Mouse (Mus musculus) inflammation-experienced regulatory T-cells, adult 16 weeks (primary cell): ENCODE data around the gene Tmc2. TPM values are rescaled to one million over a fixed set of nuclear protein-coding genes. Genes with fewer than 3 reads are reported as not detected.

Experiments
- polyA plus RNA-seq: library from polyadenylated mRNA; unstranded; fragments of 100-300 nt; shearing (Covaris generic); gene quantifications from one replicate; pipeline ENCODE4 v1.2.1, GENCODE M21; 2017

The Tmc2 gene
- not detected for polyA plus RNA-seq

GRCm38 (mm10) chr2:130194894-130195293 is at the start of gene Tmc2:
Tmc2 (plus strand) TSS chr2:130195194.

DNA sequence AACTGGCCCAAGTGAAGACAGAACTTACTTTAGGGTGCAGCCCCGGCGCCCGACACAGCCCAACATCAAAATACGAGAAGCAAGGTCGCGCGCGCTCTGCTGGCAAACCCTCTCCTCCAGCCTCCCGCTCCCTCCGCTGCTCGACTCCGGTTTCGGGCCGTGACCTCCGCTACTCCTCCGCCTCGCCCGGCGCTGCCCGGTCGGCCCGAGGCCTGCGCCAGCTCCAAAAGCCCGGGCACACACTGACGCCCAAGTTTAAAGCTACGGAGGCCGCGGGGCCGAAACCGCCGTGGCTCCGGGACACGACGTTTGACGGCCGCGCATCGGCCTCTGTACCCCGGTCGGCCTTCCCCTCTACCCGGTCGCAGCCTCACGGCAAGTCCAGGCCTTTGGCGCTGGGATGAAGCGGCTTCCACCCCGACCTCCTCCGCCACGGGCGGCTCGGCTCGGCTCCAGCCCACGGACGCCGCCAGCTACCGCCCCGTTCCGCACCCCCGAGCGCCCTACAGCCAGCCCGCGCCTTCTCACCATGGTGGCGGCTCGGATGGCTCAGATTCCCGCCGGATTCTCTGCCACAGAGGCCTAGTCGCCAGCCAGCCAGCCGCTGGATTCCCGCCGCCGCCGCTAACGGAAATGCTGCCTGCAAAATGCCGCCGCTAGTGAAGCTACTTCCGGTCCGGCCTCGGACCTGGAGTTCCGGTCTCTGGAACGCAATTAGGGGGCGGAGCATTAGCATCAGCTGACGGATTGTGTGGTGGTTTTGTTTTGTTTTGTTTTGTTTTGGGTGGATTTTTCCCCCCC is 16.1 kb upstream of the Tmc2 start, which contains the start of gene Snrpb:
Gene Snrpb (minus strand): TSS at position 698 of the 801 bp plus-strand sequence.

DNA sequence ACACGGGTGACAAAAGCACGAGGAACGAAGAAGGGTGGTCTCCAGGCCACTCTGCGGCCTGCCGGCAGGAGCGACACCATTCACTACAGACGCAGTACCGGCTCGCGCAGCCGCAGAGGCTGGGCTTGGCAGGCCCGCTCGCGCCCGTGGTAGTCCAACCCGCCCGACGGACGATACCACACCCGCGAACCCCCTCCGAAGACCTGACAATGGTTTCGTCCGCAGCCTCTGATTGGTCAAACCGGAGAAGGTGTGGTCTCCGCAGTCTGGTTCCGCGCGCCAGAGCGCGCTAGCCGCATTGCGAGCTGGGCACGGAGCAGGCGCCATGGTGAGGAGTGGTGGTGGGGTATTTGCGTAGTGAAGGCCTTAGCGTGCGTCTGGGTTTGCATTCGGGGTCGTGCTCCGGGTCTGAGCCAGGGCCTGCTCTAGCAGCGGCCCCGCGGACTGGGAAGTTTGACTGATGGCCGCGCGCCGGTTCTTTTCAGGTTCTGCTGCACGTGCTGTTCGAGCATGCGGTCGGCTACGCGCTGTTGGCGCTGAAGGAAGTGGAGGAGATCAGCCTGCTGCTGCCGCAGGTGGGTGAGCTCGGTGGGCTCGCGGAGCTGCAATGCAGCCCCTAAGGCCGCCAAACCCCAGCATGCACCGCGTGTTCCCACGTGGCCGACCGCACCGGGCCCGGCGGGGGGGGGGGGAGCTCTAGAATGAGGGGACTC is 79.3 kb downstream of the Tmc2 start, which contains the start of gene Nop56:
Gene Nop56 (plus strand): TSS at position 282 of the 713 bp plus-strand sequence.

DNA sequence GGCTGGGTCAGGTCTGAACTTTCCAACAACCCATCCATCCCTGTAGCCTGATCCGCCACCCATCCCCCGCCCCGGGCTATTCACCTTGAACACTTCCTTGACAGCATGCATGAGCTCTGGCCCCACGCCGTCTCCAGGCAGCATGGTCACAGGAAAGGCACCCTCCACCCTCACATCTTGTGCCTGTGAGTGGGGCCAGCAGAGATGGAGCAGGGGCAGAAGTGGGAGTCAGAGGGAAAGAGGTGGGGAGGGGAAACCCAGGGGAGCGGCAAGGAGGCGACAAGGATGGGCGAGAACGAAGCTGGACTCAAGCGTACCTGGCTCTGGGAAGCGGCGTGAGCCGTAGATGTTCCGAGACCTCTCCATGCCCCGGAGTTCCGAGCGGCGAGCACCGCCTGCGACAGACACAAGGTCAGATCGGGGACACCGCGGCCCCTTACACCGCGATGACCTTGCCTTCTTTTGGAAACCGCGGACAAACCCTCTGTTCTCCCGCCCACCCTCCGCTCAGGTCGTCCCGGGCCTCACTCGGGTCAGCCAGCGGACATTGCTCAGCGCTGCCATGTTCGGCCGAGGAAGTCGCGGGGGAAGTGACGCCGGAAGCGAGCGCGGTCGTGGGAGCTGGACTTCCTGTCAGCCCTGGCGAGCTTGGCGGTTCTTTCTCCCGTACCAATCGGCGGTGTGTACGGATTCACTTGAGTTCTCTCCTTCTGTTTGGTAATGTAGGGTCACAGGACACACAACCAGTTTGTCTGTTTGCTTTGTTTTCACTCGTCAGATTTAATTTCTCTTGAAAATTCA is 89.1 kb downstream of the Tmc2 start, which contains the start of gene Idh3b:
Gene Idh3b (minus strand): TSS at position 694 of the 801 bp plus-strand sequence.

GRCm38 (mm10) chr2:130294936-130295277 is 99.9 kb downstream of the Tmc2 start, which contains the start of gene Ebf4:
Ebf4 (plus strand) TSS chr2:130295169.

Other genes starting within 250 kb of the Tmc2 start
- gene Tgm3, start 182.8 kb upstream of the Tmc2 start, polyA plus RNA-seq: not detected
- gene Tgm6, start 82.8 kb upstream of the Tmc2 start, polyA plus RNA-seq: not detected
- gene Snrpb, start 15.8 kb upstream of the Tmc2 start, polyA plus RNA-seq: 413 TPM
- gene Nop56, start 79.2 kb downstream of the Tmc2 start, polyA plus RNA-seq: 299 TPM
- gene Idh3b, start 89.4 kb downstream of the Tmc2 start, polyA plus RNA-seq: 198 TPM
- not detected for gene Ebf4, start 100.0 kb downstream of the Tmc2 start, polyA plus RNA-seq
- 0.46 TPM for gene Cpxm1, start 202.4 kb downstream of the Tmc2 start, polyA plus RNA-seq
- not detected for gene Gm28372, start 210.0 kb downstream of the Tmc2 start, polyA plus RNA-seq
- gene 1700020A23Rik, start 210.1 kb downstream of the Tmc2 start, polyA plus RNA-seq: not detected
- gene Tmem239, start 211.3 kb downstream of the Tmc2 start, polyA plus RNA-seq: not detected
- gene Vps16, start 229.1 kb downstream of the Tmc2 start, polyA plus RNA-seq: 296 TPM
- 22.0 TPM for gene Pced1a, start 229.5 kb downstream of the Tmc2 start, polyA plus RNA-seq